Mouse (Mus musculus) cerebellum, adult 8-10 months (tissue): ENCODE measurements around the gene Lcmt2.

Experiments
- DNase-seq: peaks from one replicate; pipeline ENCODE4 v3.0.0; 2022

The Lcmt2 gene

DNA sequence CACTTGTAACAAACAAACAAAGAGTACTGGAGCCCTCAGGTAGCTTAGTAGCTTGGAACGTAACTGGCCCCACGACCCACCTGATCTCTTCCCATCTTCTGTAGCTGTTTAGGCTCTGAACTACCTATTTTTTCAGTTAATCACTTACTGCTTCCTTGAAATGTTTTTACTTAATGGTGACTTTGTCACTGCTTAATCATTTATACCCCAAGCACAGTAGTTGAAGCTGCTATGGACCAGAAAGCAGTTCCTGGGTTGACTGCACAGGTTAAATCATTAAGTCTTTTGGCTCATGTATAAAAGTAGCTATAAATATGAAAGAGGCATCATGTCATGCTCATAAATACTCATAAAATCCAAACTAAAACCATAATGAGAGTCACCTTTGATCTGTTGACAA is 25.0 kb downstream of the Lcmt2 start:
- DNase-seq: no peak

- DNase-seq: no peak
Measured at GRCm38 (mm10) chr2:121109695-121110094, 30.8 kb downstream of the Lcmt2 start, which contains the start of gene Tgm7. Gene Tgm7, minus strand, starts transcription at chr2:121109795.

DNA sequence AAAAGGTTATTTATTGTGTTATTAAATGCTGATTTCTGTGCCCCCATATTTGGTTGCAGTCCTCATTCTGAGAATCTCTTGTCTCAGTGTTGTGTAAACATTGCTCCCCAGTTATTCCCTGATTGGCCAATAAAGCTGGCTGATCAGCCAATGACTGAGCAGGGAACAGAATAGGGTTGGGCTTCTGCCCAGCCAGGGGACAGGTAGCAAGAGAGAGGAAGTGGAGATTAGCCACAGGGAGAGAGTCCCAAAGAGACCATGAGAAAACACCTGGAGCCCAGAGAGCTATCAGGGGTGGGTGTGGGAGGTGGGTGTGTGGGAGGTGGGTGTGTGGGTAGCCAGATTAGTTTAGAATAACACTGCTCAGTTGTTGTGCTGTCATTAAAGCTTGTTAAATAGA is 34.5 kb downstream of the Lcmt2 start:
- no peak for DNase-seq

- peak; percentile 72 for DNase-seq
Measured at GRCm38 (mm10) chr2:121102051-121102450, 38.4 kb downstream of the Lcmt2 start.

DNA sequence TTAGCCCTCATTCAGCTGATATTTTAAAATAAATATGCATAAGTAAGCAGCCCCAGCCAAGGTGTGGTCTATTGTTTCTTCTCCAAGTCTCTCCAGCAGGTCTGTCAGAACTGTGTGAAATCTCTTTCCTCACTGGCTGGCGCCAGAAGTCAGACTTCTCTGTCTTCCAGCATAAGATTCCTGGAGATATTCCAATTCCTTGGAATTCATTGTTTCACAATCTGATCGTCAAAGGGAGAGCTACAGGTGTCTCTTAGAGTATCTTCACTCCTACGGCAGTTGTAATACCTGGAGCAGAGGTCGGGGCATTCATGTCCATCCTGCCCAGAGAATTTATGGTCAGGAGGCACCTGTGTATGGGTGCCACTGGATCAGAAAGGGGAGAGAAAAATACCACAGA is 50.7 kb downstream of the Lcmt2 start:
- no peak for DNase-seq

- DNase-seq: no peak
Measured at GRCm38 (mm10) chr2:121088507-121088906, 51.9 kb downstream of the Lcmt2 start.

GRCm38 (mm10) chr2:121085480-121086185 is 54.8 kb downstream of the Lcmt2 start, which contains the start of gene Tgm5:
Gene Tgm5, minus strand, starts transcription at chr2:121085841.
- peak; percentile 55 for DNase-seq

DNA sequence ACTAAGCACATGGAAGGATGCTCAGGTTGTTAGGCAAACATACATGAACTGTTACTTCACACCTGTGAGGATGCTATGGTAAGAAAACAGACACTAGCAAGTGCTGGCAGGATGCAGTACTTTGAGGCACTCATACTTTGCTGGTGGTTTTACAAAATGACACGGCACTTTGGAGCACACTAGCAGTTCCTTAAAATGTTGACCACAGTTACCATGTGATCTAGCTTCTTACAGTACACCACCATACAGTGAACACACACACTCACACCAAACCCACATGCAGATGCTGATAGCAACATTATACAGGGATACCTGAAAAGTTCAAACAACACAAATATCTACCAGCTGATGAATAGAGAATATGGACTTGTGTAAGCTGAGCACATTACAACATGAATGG is 57.8 kb downstream of the Lcmt2 start:
- no peak for DNase-seq
